ENCODE assay signal across 8 mouse cellular contexts in the genomic region with DNA sequence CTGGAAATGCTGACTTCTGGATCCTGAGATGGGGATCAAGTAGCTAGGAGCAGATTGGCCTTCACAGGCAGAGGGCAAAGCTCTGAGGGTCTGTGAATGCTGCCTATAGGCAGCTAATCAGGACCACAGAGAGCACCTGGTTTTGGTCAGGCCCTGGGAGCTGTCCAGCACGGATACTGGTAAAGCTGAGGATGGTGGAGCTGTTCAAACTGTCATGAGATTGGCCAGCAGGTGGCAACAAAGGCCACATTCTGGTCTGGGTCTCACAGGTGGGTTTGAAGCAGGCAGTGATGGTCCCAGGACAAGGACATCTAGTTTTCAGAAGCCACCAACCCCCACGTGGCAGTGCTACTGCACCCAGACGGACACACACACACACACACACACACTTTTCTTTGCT. TPM values are rescaled to one million over a fixed set of nuclear protein-coding genes. Genes with fewer than 3 reads are reported as not detected.
DNase-seq lines count a peak whose midpoint lies in the region; ATAC-seq and TF ChIP-seq lines count a peak whose summit lies in the region.

No protein-coding gene starts in this region.

- H3K4me2 ChIP-seq in intestine, postnatal 0 days (replicated peaks; ENCODE audit: low read depth), result no peak overlapping the region
- no peak overlapping the region for H3K4me2 ChIP-seq in lung, embryonic 15.5 days

- H3K4me1 ChIP-seq in embryonic fibroblast, embryonic 13.5 days (ENCODE audit: control insufficient read depth, insufficient read depth, low read length), result no peaks in the 10 kb centered on the region
- no peaks in the 10 kb centered on the region for H3K4me1 ChIP-seq in intestine, postnatal 0 days (replicated peaks; ENCODE audit: control insufficient read depth, insufficient read depth, low read length)
- no peaks in the 10 kb centered on the region for H3K4me1 ChIP-seq in lung, embryonic 15.5 days

- TF ChIP-seq POLR2A in embryonic fibroblast, embryonic 13.5 days (IDR thresholded peaks at IDR 0.05; ENCODE audit: low read depth, low read length), result no peak

- no peak overlapping the region for H3K4me3 ChIP-seq in left cerebral cortex, adult 2 months
- H3K4me3 ChIP-seq in embryonic fibroblast, embryonic 13.5 days (ENCODE audit: insufficient read depth, low read length), result no peak overlapping the region
- H3K4me3 ChIP-seq in intestine, postnatal 0 days (ENCODE audit: low read depth, low read length), result no peak overlapping the region
- H3K4me3 ChIP-seq in lung, embryonic 15.5 days, result no peak overlapping the region

- ATAC-seq in intestine, postnatal 0 days, result 0 out of 2 replicates have a peak, but pooled peaks have one; percentile 36
- ATAC-seq in lung, embryonic 15.5 days (ENCODE audit: borderline replicate concordance, extremely low read depth, low FRiP score, low TSS enrichment), result peak; percentile 75

- TF ChIP-seq CTCF in left cerebral cortex, adult 2 months (IDR thresholded peaks at IDR 0.05), result peak; percentile 47
- TF ChIP-seq CTCF in embryonic fibroblast, embryonic 13.5 days (IDR thresholded peaks at IDR 0.05; ENCODE audit: borderline replicate concordance, insufficient read depth, low read length), result peak; percentile 59; the same call in 1 of the 2 replicates
- peak; percentile 80 for TF ChIP-seq CTCF in intestine, postnatal 0 days (IDR thresholded peaks at IDR 0.05; ENCODE audit: low read depth)

- 3% methylated on average over 3 of the region's 3 CpGs for WGBS in intestine, postnatal 0 days
- WGBS in lung, embryonic 15.5 days, result 10% methylated on average over 3 of the region's 3 CpGs

- peaks cover 5% of the 10 kb centered on the region for H3K36me3 ChIP-seq in intestine, postnatal 0 days (ENCODE audit: control insufficient read depth, insufficient read depth)
- peaks cover 12% of the 10 kb centered on the region for H3K36me3 ChIP-seq in lung, embryonic 15.5 days

- H3K9ac ChIP-seq in intestine, postnatal 0 days (ENCODE audit: low read depth, low read length), result no peak overlapping the region
- H3K9ac ChIP-seq in lung, embryonic 15.5 days, result no peak overlapping the region

- peak in 1 of 2 experiments; percentile 39 for DNase-seq in left cerebral cortex, adult 2 months (ENCODE audit: extremely low spot score in 1 of 2, low spot score in 2 of 2)
- no peak for DNase-seq in left cerebral cortex, adult 8-10 months (ENCODE audit: low spot score in 2 of 2)
- peak; percentile 80 for DNase-seq in WW6 (ENCODE audit: low read depth, low spot score)
- peak; percentile 67 for DNase-seq in ovary, postnatal 36 days (ENCODE audit: low spot score)
- DNase-seq in cerebellum, adult 9-11 months, result no peak

- intact Hi-C loops in left cerebral cortex, adult 2 months (cut with DNase I), result no loop called here

- H3K27me3 ChIP-seq in intestine, postnatal 0 days (replicated peaks; ENCODE audit: control insufficient read depth, insufficient read depth, low read length), result no peaks in the 10 kb centered on the region
- no peaks in the 10 kb centered on the region for H3K27me3 ChIP-seq in lung, embryonic 15.5 days

- no peaks in the 10 kb centered on the region for H3K9me3 ChIP-seq in intestine, postnatal 0 days (ENCODE audit: control insufficient read depth)
- no peaks in the 10 kb centered on the region for H3K9me3 ChIP-seq in lung, embryonic 15.5 days

- H3K27ac ChIP-seq in left cerebral cortex, adult 2 months, result no peak overlapping the region
- no peak overlapping the region for H3K27ac ChIP-seq in embryonic fibroblast, embryonic 13.5 days (ENCODE audit: insufficient read depth, low read length)
- no peak overlapping the region for H3K27ac ChIP-seq in intestine, postnatal 0 days (ENCODE audit: low read depth, low read length)
- H3K27ac ChIP-seq in lung, embryonic 15.5 days, result no peak overlapping the region

RNA-seq across cellular contexts. Expression of gene Paxip1, which starts 54.3 kb away (rescaled TPM):
- total RNA-seq in left cerebral cortex, adult 2 months (2021), result 10 to 100 TPM; 48.9 to 50.6 TPM
- 10 to 100 TPM; 33.4 to 43.9 (median 38.5) TPM for total RNA-seq in left cerebral cortex, adult 8-10 months (2022)
- polyA plus RNA-seq in embryonic fibroblast, embryonic 13.5 days (2011; ENCODE audit: insufficient read length, low read depth, missing spikeins), result 31.3 and 34.6 TPM in 2 replicates
- polyA plus RNA-seq in intestine, postnatal 0 days (2015; fragmentation: Nextera tagmentation; extraction: Ambion mirVana), result 8.0 and 9.0 TPM in 2 replicates
- polyA plus RNA-seq in lung, embryonic 15.5 days (2015; fragmentation: Nextera tagmentation; extraction: Ambion mirVana), result 32.2 and 36.0 TPM in 2 replicates

Comparison
In these comparisons a context has a peak if more than half of its experiments do, and no peak if none do; other contexts are left out.
1. DNase-seq: peak in WW6 (single experiment) and ovary, postnatal 36 days (single experiment); none in left cerebral cortex, adult 8-10 months (0 of 2) and cerebellum, adult 9-11 months (single experiment).
2. Peak in every context shown above with its lines, with median percentiles within 50 percentile points of each other: CTCF ChIP-seq.